ENCODE assay signal across 8 mouse cellular contexts in genomic region chr12:65036190-65036870, GRCm38 (mm10). TPM values are rescaled to one million over a fixed set of nuclear protein-coding genes. Genes with fewer than 3 reads are reported as not detected.
A peak's percentile ranks its signal among the peaks of the same experiment; 100 is the strongest.
DNase-seq lines count a peak whose midpoint lies in the region; ATAC-seq lines count a peak whose summit lies in the region.

Prpf39 (plus strand) TSS chr12:65036333.

- H3K4me3 ChIP-seq in hindbrain, embryonic 11.5 days (ENCODE audit: low read depth, low read length): peak within 1 kb of the TSS; percentile 89

- peak within 1 kb of the TSS; percentile 35 for H3K4me2 ChIP-seq in hindbrain, embryonic 11.5 days (replicated peaks; ENCODE audit: low read depth, low read length)

- WGBS in hindbrain, embryonic 11.5 days: under 1% methylated on average over 56 of the region's 65 CpGs

- no peaks in the 10 kb centered on the region for H3K27me3 ChIP-seq in hindbrain, embryonic 11.5 days (ENCODE audit: control insufficient read depth, insufficient read depth, low read length)

- peak within 1 kb of the TSS; percentile 55 for H3K27ac ChIP-seq in hindbrain, embryonic 11.5 days (ENCODE audit: low read depth, low read length)

- H3K36me3 ChIP-seq in hindbrain, embryonic 11.5 days (ENCODE audit: control insufficient read depth, insufficient read depth, low read length): no peaks in the 10 kb centered on the region

- H3K9ac ChIP-seq in hindbrain, embryonic 11.5 days (ENCODE audit: low read depth, low read length): peak within 1 kb of the TSS; percentile 75

- peak; percentile 96 for ATAC-seq in hindbrain, embryonic 11.5 days (ENCODE audit: low FRiP score)

- H3K9me3 ChIP-seq in hindbrain, embryonic 11.5 days (ENCODE audit: control insufficient read depth, low read length): no peaks in the 10 kb centered on the region

- peak; percentile 95 for DNase-seq in MN1 (ENCODE audit: low spot score)
- peak; percentile 88 for DNase-seq in cerebellum, adult 9-10 months
- DNase-seq in frontal cortex, adult 2 months (ENCODE audit: extremely low spot score in 1 of 2, low spot score in 1 of 2): peak; percentile 68 to 90
- peak; percentile 94 for DNase-seq in hindbrain, embryonic 11.5 days (ENCODE audit: low spot score)
- DNase-seq in layer of hippocampus, postnatal 10 days (ENCODE audit: low spot score in 2 of 2): peak; percentile 89 to 95
- DNase-seq in lung, postnatal 10 days: peak; percentile 93
- peak; percentile 90 for DNase-seq in ovary, postnatal 36 days (ENCODE audit: low spot score)
- peak; percentile 92 for DNase-seq in thymus, postnatal 25 days

- H3K4me1 ChIP-seq in hindbrain, embryonic 11.5 days (replicated peaks; ENCODE audit: control insufficient read depth, insufficient read depth, low read length): no peaks in the 10 kb centered on the region

RNA-seq across cellular contexts. Expression of gene Prpf39, which starts in this region (rescaled TPM):
- polyA plus RNA-seq in frontal cortex, adult 2 months (2012; rRNA removed): 44.5 and 50.9 TPM in 2 replicates
- 61.6 and 64.9 TPM in 2 replicates for polyA plus RNA-seq in hindbrain, embryonic 11.5 days (2014; fragmentation: Nextera tagmentation; extraction: Ambion mirVana)
- 10 to 100 TPM; 45.3 to 48.7 TPM for total RNA-seq in layer of hippocampus, postnatal 10 days (2021)

Comparison
In these comparisons a context has a peak if more than half of its experiments do, and no peak if none do; other contexts are left out.
1. Peak in every context shown above with its lines: DNase-seq, ATAC-seq, H3K4me3 ChIP-seq and H3K27ac ChIP-seq.